Mouse (Mus musculus) right cerebral cortex, adult 2 months (tissue): ENCODE measurements at regions not wholly inside any gene's neighbourhood (a gene's known extent, or its start where the extent isn't known, plus 50 kb on each side); places are given as distances from the start of the nearest gene placed in this dataset.
A peak's percentile ranks its signal among the peaks of the same experiment; 100 is the strongest.

Experiments
- DNase-seq, 2 experiments: peaks; one replicate each; pipeline ENCODE4 v3.0.0; 2021 to 2022; ENCODE audit warnings: low spot score in 2 of 2

DNA sequence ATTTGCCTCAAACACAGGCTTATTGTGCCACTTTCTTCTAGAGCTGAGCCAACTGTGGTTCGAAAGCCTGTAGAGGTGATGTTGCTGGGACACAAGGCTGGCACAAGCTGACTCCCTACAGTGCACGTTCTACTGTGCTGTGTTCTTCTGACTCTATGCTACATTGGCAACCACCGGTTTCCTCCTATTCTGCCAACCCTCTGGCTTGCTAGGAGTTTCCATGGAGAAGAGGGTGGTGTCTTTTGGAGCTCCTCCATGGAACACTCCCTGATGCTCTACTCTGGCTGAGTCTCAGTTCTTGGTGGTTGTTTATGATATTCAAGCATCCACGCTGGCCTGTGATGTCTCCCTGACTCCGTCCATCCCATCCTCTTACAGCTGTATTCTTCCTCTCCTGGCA is 124.9 kb upstream of the Nmur2 start:
- peak; percentile 29 to 33 for DNase-seq

DNA sequence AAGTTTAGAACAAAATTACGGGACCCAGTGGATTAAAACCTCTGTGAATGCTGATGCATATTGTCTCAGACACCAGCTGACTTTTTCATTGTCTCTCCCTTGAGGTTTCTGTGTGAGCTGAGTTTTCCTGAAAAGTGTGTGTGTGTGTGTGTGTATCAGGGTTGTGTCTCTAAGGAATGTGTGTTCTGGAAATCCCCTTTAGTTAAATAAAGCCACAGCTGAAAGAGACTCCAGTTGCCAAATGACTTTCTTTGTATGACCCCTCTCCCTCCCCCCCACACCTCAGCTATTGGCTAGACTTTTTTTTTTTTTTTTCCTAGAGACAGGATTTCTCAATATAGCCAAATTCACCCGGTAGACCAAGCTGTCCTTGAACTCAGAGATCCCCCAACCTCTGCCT is 119.5 kb upstream of the Nmur2 start:
- DNase-seq: no peak

DNA sequence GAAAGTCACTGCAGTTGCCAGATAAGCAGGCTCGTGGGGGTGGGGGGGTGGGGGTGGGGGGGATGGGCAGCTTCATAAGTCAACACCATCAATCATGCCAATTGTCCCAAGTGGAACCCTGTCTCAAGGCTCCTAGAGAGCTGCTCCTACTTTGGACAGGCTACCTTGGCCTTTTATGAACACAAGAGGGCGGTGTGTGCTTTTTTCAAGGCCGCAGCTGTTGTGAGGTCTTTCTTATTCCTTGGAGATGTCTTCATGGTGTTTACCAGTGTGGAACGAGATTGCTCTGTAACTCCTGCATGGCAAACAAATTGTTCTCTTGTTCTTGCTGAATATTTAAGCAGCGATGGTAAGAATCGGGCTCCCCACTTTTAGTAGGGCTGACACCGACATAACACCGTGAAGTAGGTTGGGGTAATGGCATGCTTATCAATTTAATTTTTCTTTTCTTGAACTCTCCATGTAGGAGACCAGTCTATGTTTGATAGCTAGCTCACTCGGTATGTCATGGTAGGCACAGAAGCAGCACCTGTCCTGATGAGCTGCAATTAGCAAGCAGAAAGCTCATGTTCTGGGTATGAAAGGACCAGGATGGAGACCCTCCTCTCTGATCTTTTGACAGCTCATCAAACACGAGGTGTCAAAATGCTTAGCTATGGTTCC is 118.7 kb upstream of the Nmur2 start:
- DNase-seq: peak; percentile 75 to 77

DNA sequence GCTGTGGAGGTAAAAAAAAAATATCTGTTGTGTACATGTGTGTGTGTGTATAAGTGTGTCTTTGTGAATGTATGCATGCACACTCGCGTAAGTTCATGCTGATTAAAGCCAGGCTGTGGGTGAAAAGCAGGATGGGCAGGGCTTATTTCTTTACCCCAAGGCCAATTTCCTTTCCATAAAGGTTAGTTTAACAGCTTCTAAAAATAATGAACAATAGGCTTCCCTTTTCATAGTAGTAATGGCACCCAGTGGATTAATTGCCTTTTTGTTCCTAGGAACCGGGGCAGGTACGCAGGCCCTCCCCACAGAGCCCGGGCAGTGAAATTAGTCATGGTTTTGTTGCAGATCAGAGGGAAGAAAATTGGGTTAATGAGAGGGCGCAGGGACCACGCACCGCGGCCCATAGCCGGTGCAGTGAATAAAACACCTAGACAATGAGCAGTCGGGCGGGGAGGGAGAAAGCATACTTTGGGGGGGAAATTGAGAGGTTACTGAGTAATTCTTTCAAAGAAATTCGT is 110.1 kb upstream of the Nmur2 start:
- DNase-seq: no peak

DNA sequence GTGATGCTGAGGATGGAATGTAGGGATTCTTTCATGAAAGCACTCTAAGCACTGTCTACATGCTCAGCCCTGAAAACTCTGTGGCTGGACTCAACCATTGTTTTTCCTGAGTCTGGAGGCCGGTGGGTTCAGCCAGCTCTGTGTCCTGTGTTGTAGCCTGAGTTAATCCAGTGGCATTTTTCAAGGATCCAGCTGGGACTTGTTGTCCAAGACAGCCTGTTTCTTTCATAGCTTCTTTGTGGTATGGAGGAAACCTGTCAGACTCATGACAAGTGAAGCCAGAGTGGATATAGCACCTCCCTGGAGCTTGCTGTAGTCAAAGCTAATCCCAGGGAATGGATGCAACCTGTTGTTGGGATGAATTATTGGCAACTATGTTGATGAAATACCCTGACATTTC is 108.9 kb upstream of the Nmur2 start:
- no peak for DNase-seq

DNA sequence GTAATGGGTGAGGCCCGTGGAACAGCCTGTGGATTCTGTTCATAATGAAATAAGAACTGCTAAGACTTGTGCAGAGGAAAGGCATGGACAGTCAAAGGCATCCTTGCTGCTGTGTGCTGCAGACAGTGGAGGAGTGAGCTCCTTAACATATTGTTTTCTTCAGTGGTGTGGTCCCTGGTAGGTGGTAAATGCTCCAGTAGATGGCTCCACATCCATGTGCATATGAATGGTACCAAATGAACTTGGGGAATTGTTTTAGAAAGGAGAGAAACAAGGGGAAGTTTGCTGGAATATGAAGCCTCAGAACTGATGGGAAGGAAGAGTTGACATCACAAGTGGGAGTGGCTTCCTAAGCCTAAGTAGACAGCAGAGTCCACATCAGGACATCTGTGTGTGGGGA is 108.1 kb upstream of the Nmur2 start:
- DNase-seq: peak; percentile 31 to 46

DNA sequence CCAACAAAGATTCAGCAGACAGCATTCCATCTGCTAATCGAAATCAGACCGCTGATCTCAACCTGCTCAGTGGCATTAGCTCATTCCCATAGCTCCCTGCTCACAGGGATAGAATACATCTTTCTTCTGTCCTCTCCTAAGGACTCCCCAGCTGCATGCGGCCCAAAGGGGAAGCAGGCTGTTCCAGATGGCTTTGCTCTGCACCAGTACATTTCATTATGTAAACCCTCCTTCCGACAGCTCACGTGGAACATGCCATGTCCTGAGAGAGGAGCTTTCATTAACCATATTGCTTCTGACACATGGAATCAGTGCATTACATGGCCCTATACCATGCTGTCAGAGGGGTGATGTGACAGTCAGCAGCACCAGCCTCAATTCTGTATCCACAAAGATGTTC is 105.9 kb upstream of the Nmur2 start:
- no peak for DNase-seq

DNA sequence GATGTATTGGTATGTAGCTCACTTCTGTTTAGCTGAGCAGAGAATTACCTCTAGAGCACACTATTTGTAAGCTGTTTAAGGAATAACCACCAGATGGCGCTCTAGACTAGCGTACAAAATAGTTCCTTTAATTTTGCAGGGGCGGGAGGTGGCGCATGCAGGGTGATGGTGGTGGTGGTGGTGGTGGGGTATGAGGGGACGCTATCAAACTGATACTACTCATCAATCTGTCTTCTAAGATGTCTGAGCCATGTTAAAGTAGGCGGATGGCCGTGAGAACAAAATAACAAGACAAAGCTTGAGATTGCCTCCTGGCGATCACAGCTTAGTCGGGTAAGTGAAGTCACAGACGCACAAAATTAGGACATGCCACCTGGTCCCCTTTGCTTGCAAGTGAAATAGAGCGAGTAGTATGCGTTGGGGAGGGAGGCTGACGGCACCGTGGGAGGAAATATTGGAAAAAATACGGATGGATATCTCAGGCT is 90.6 kb upstream of the Nmur2 start:
- DNase-seq: peak; percentile 50 to 75

DNA sequence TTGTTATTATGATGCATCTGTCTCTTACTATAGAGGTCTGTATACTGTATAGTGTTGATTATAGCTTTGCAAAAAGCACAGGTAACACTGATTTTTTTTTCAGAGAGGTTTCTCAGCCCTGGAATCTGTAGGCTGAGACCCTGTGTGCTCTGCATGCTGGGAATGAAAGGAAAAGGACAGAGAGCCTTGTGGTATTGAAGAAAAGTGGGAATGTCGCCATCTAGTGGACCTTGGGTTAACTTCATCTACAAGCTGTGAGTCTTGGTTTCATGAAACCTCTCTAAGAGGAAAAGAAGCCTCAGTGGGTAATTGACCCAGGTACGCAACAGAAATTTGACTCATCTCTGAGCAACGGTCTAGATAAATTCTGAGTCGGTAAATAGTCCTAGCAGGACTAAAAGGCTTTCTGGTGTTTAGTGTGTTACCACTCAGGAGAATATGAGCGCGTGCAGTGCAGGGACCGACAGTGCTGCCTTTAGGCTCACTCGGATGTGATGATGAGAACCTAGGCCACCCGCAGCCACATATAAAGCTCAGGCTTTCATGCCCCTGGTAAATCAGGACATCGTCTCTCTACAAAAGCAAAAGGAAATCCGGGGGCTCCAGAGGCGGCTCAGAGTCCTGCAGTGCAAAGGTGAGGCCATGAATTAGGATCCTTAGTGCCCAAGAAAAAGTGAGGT is 75.9 kb upstream of the Nmur2 start:
- peak; percentile 54 to 78 for DNase-seq

DNA sequence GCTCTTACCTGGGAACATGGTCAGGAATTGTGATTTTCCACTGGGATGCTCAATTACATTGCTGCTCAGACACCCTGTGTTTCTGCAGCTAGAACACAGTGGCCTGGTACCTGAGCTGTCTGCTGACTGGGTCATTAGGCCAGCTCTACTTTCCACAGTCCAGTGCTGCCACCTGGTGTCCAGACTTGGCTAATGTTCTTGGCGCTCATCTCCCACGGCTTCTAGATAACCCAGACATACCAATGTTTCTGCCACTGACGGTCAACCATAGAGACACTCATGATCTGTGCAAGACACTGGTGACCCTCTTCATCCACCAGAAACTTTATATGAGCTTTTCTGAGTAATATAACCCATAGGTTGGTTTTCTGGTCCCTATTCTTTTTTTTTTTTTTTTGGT is 67.1 kb upstream of the Nmur2 start:
- peak; percentile 82 to 83 for DNase-seq

DNA sequence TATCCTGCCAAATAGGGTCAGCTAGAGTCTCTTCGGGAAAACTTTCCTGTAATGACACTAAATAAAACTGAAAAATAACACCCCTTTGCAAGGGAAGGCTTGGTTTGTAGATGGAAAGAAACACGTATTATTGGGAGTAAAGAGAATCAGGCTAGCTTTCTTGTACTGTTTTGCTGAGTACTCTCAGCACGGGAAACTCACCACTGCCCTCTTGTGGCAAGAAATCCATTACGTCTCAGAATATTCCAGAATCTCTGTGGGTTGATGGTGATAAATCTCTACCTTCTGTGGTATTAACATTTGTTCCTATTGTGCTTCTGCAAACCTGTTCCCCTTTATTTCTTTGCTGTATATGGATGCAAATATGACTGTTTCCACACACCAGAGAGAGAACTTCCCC is 64.8 kb upstream of the Nmur2 start:
- DNase-seq: peak; percentile 76 to 79

DNA sequence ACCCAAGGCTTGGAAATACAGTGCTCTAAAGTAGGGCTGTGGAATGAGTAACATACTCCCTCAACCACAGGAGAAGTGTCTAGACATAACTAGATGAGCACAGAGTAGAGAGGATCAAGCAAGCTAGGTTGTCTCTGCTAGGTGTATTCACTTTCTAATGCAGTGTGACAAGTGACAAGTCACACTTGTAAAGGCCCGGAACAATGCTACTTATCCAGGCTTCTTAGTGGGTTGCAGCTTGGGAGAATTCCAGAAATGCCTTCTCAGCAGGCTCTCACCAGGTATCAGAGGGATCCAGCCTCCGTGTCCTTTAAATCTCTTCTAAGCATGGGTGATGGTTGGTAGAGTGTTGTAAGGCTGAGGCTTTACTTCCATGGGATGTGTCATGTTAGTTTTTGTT is 52.1 kb upstream of the Nmur2 start:
- DNase-seq: no peak
